Mouse (Mus musculus) C2C12 (cell line): ENCODE measurements around the gene Dirc2. TPM values are rescaled to one million over a fixed set of nuclear protein-coding genes. Genes with fewer than 3 reads are reported as not detected.

ENCODE experiments used
- H3K27me3 ChIP-seq: one replicate; pipeline ENCODE4 v1.6.1; 2011; ENCODE audit not compliant: control insufficient read depth, insufficient read depth, insufficient read length
- H3K36me3 ChIP-seq: one replicate; pipeline ENCODE4 v1.6.1; 2011; ENCODE audit not compliant: control insufficient read depth, insufficient read depth
- H3K4me3 ChIP-seq: one replicate; pipeline ENCODE4 v1.5.1; 2011; ENCODE audit warnings: mild to moderate bottlenecking, control low read depth; ENCODE audit not compliant: poor library complexity, insufficient read depth, severe bottlenecking
- H3K79me2 ChIP-seq: one replicate; pipeline ENCODE4 v1.6.1; 2011; ENCODE audit not compliant: control insufficient read depth, insufficient read depth
- H3K79me3 ChIP-seq: one replicate; pipeline ENCODE4 v1.6.1; 2011; ENCODE audit warnings: low read depth, control low read depth
- H3ac ChIP-seq: one replicate; pipeline ENCODE3; 2011; ENCODE audit warnings: low read depth; ENCODE audit not compliant: control insufficient read depth, insufficient read length
- CEBPB ChIP-seq: IDR thresholded peaks from one replicate; pipeline ENCODE4 v1.6.1; 2011; ENCODE audit warnings: low read depth, mild to moderate bottlenecking, control low read depth, moderate library complexity
- CTCF ChIP-seq: IDR thresholded peaks from one replicate; pipeline ENCODE4 v1.5.1; 2011; ENCODE audit not compliant: control insufficient read depth, insufficient read depth, insufficient read length
- FOSL1 ChIP-seq: IDR thresholded peaks from one replicate; pipeline ENCODE4 v1.8.0; 2011; ENCODE audit warnings: mild to moderate bottlenecking, low read length; ENCODE audit not compliant: poor library complexity, insufficient read depth, severe bottlenecking
- MAX ChIP-seq: IDR thresholded peaks from one replicate; pipeline ENCODE4 v1.6.1; 2011; ENCODE audit warnings: mild to moderate bottlenecking, control low read depth
- MYOD1 ChIP-seq: IDR thresholded peaks from one replicate; pipeline ENCODE4 v1.6.1; 2011; ENCODE audit warnings: low read depth; ENCODE audit not compliant: control insufficient read depth, insufficient read length
- MYOG ChIP-seq: IDR thresholded peaks from one replicate; pipeline ENCODE4 v1.6.1; 2011; ENCODE audit not compliant: control insufficient read depth, insufficient read length; ENCODE audit errors: extremely low read depth
- USF1 ChIP-seq: IDR thresholded peaks from one replicate; pipeline ENCODE4 v1.6.1; 2011; ENCODE audit warnings: low read depth, mild to moderate bottlenecking, control low read depth, moderate library complexity
- polyA plus RNA-seq: library from polyadenylated mRNA; unstranded; fragments of >200 nt; fragmentation: generic; extraction: Trizol; gene quantifications from one replicate; pipeline ENCODE4 v1.2.1, GENCODE M21; 2012; ENCODE audit warnings: missing spikeins

Dirc2 gene
- polyA plus RNA-seq, 1 experiment, result 11.7 TPM

DNA sequence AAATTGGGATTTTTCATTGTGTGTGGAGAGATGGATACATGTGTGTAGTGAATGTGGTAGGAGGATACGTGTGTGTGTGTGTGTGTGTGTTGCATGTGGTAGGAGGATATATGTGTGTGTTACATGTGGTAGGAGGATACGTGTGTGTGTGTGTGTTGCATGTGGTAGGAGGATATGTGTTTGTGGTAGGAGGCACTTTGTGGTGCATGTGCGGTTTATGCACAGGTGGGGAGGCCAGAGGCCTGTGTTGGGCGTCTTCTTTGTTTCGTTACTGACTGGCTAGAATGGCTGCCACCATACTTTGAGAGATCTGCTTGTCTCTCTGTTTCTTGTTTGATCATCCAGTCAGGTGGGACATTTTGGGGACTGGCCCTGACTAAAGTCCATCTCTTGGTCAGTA is 27.5 kb downstream of the Dirc2 start:
- Histone ChIP-seq H3ac (no peak overlapping the region), H3K79me2 (no peaks in the 10 kb centered on the region), H3K36me3 (no peaks in the 10 kb centered on the region), H3K27me3 (no peaks in the 10 kb centered on the region), H3K79me3 (no peaks in the 10 kb centered on the region), H3K4me3 (no peak overlapping the region)
- no peak for TF ChIP-seq CEBPB
- no peak for TF ChIP-seq FOSL1

DNA sequence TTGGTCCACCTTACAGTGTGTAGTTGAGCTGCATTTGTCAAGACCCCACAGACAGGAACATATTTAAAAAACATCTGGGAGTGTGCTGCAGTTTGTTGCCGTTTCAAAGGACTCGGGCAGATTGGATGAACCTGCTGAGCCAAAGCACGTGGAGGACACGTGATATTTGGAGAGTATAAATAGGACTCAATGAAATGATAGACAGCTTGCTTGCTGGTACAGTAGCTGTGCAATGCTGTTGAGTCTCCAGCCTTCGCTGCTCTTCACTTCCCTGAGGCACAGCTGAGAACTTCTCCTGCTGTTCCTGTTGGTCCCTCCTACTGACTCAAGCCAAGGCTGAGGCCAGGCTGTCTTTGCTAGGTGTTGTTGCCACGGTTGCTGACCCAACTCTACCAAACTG is 28.2 kb downstream of the Dirc2 start:
- no peak overlapping the region for H3ac ChIP-seq
- no peaks in the 10 kb centered on the region for H3K27me3 ChIP-seq
- no peaks in the 10 kb centered on the region for H3K79me2 ChIP-seq
- H3K79me3 ChIP-seq, result no peaks in the 10 kb centered on the region
- TF ChIP-seq USF1, result no peak
- no peak for TF ChIP-seq MYOG
- TF ChIP-seq CEBPB, result no peak
- no peak for TF ChIP-seq CTCF
- no peak for TF ChIP-seq MYOD1
- no peak for TF ChIP-seq FOSL1
- no peak for TF ChIP-seq MAX
- H3K36me3 ChIP-seq, result no peaks in the 10 kb centered on the region
- no peak overlapping the region for H3K4me3 ChIP-seq

DNA sequence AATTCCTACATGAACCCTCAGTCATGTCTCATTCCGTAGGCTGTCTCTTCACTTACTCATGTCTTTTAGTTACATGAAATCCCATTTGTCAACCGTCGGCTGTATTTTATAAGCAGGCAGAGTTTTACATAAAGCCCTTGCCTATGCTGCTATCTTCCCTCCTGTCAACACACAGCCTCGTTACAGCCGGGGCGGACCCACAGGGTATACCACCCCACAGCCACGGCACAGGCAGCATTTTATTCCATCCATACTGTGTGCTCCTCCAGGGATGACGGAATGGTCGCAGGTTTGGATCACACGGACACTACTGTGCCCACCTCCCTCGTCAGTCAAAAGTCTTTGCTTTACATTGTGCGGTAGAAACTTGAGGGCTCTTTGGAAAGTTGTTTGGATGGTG is 28.8 kb downstream of the Dirc2 start:
- TF ChIP-seq FOSL1 (no peak), MAX (no peak), USF1 (no peak), CEBPB (no peak), MYOG (no peak), MYOD1 (no peak), CTCF (no peak)
- no peaks in the 10 kb centered on the region for H3K79me3 ChIP-seq
- no peaks in the 10 kb centered on the region for H3K27me3 ChIP-seq
- no peaks in the 10 kb centered on the region for H3K36me3 ChIP-seq
- no peak overlapping the region for H3ac ChIP-seq
- H3K4me3 ChIP-seq, result no peak overlapping the region
- no peaks in the 10 kb centered on the region for H3K79me2 ChIP-seq

DNA sequence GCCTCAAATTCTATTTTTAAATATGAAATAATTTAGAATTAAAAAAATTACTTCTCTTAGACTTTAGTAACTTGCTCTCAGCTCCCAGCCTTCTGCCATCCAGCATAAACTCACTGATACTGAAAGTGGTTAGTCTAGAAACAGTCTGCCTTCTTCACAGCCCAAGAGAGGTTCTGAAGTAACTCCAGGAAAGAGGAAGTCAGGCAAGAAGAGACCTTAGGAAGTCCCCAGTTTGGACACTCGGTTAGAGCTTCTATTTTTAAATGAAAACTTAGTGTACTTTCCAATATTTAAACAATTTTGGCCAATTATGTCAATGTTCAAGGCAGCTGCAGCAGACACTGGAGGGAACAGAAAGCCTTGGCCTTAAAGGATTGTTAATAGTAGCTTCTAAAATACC is 29.6 kb downstream of the Dirc2 start:
- H3K36me3 ChIP-seq, result no peaks in the 10 kb centered on the region
- no peak overlapping the region for H3K4me3 ChIP-seq
- TF ChIP-seq CEBPB, result no peak
- H3K79me2 ChIP-seq, result no peaks in the 10 kb centered on the region
- H3K79me3 ChIP-seq, result no peaks in the 10 kb centered on the region
- H3K27me3 ChIP-seq, result no peaks in the 10 kb centered on the region
- no peak overlapping the region for H3ac ChIP-seq

DNA sequence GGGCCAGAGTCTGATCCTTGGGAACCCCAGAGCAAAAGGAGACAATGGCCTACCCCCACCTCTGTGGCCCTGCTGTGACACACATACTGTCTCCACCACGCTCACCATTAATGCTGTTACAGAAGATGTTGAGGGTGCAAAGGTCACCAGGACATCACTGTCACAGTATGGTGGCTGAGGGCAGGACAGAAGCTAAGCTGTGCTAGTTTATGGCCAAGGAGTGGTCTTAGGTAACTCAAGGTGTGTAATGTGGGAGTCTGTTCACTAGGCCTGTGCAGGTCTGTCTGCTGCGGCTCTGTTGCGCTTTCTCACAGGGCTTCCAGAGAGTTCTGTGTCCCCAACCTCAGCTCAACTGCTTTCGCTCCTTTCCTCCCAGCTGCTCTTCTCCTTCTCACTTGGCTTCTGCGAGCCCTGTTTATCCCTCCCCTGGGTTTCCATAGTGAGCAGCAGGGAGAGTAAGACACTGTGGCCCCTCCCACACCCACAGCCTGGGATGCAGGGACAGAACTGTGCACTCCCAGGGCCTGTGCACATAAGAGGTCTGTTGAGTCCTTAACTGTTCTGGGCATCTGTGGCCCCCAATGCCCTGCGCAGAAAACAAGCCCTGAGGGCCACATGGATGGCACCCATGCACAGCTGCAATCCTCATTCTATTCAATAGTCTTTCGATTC is 30.9 kb downstream of the Dirc2 start:
- H3K4me3 ChIP-seq, result no peak overlapping the region
- no peaks in the 10 kb centered on the region for H3K36me3 ChIP-seq
- TF ChIP-seq USF1, result no peak
- no peak for TF ChIP-seq CTCF
- no peak for TF ChIP-seq CEBPB
- TF ChIP-seq FOSL1, result no peak
- no peak for TF ChIP-seq MYOD1
- no peak for TF ChIP-seq MAX
- no peak for TF ChIP-seq MYOG
- H3K79me2 ChIP-seq, result no peaks in the 10 kb centered on the region
- H3K27me3 ChIP-seq, result no peaks in the 10 kb centered on the region
- H3K79me3 ChIP-seq, result no peaks in the 10 kb centered on the region
- no peak overlapping the region for H3ac ChIP-seq

DNA sequence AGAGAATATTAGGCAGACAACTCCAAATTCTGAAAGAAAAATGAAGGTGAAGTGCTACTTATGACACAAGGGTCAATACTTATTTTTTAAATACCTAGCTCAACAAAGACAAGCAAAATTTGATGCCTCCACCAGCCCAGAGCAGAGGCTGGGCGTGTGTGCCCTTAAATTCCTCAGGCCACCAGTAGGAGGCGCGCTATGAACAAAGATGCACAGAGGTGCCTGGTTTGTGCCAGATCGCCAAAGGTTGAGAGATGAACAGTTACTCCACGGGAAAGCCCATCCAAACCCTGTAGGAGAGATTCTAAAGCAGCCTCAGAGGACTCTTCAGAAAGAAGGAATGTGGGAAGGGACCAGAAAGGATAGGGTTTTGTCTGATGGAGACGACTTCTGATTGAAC is 35.1 kb downstream of the Dirc2 start:
- Histone ChIP-seq H3ac (no peak overlapping the region), H3K27me3 (no peaks in the 10 kb centered on the region), H3K36me3 (no peaks in the 10 kb centered on the region), H3K4me3 (no peak overlapping the region), H3K79me2 (no peaks in the 10 kb centered on the region), H3K79me3 (no peaks in the 10 kb centered on the region)
- peak; percentile 69 for TF ChIP-seq CTCF
- no peak for TF ChIP-seq USF1
